Mouse (Mus musculus) layer of hippocampus, adult 11-12 months (tissue): ENCODE measurements around the gene Shc3.

ENCODE experiments used
- DNase-seq: peaks from one replicate; pipeline ENCODE4 v3.0.0; 2022; ENCODE audit warnings: low spot score

Gene Shc3

GRCm38 (mm10) chr13:51568501-51568901, 718 bp downstream of the Shc3 start:
- no peak for DNase-seq

- DNase-seq: peak; percentile 30
Measured at GRCm38 (mm10) chr13:51567411-51567851, 1.8 kb downstream of the Shc3 start.

- no peak for DNase-seq
Measured at GRCm38 (mm10) chr13:51567078-51567395, 2.2 kb downstream of the Shc3 start.

- no peak for DNase-seq
Measured at GRCm38 (mm10) chr13:51566371-51567077, 2.7 kb downstream of the Shc3 start.

- DNase-seq: no peak
Measured at GRCm38 (mm10) chr13:51564741-51565140, 4.5 kb downstream of the Shc3 start.

GRCm38 (mm10) chr13:51553343-51553742, 15.9 kb downstream of the Shc3 start:
- DNase-seq: no peak

- DNase-seq: no peak
Measured at GRCm38 (mm10) chr13:51552233-51552632, 17.0 kb downstream of the Shc3 start.

- DNase-seq: no peak
Measured at GRCm38 (mm10) chr13:51551824-51552223, 17.4 kb downstream of the Shc3 start.

GRCm38 (mm10) chr13:51539816-51540215, 29.4 kb downstream of the Shc3 start:
- no peak for DNase-seq

- DNase-seq: no peak
Measured at GRCm38 (mm10) chr13:51535326-51535725, 33.9 kb downstream of the Shc3 start.

GRCm38 (mm10) chr13:51526480-51526879, 42.7 kb downstream of the Shc3 start:
- peak; percentile 46 for DNase-seq

- DNase-seq: no peak
Measured at GRCm38 (mm10) chr13:51524316-51524715, 44.9 kb downstream of the Shc3 start.

GRCm38 (mm10) chr13:51523311-51523710, 45.9 kb downstream of the Shc3 start:
- DNase-seq: no peak

- no peak for DNase-seq
Measured at GRCm38 (mm10) chr13:51518880-51519279, 50.3 kb downstream of the Shc3 start.

- DNase-seq: no peak
Measured at GRCm38 (mm10) chr13:51517943-51518342, 51.3 kb downstream of the Shc3 start.

GRCm38 (mm10) chr13:51508836-51509235, 60.4 kb downstream of the Shc3 start:
- no peak for DNase-seq

- no peak for DNase-seq
Measured at GRCm38 (mm10) chr13:51505711-51506110, 63.5 kb downstream of the Shc3 start.

GRCm38 (mm10) chr13:51499769-51500168, 69.5 kb downstream of the Shc3 start:
- DNase-seq: no peak

- DNase-seq: no peak
Measured at GRCm38 (mm10) chr13:51493676-51494075, 75.5 kb downstream of the Shc3 start.

GRCm38 (mm10) chr13:51491649-51492435, 77.4 kb downstream of the Shc3 start:
- no peak for DNase-seq

GRCm38 (mm10) chr13:51490195-51490594, 79.0 kb downstream of the Shc3 start:
- DNase-seq: no peak

- DNase-seq: no peak
Measured at GRCm38 (mm10) chr13:51488945-51489344, 80.3 kb downstream of the Shc3 start.

GRCm38 (mm10) chr13:51485291-51485690, 83.9 kb downstream of the Shc3 start:
- DNase-seq: no peak

- no peak for DNase-seq
Measured at GRCm38 (mm10) chr13:51482786-51483185, 86.4 kb downstream of the Shc3 start.
